Mouse (Mus musculus): Measurements from ENCODE around the gene Rpap1.

DNA sequence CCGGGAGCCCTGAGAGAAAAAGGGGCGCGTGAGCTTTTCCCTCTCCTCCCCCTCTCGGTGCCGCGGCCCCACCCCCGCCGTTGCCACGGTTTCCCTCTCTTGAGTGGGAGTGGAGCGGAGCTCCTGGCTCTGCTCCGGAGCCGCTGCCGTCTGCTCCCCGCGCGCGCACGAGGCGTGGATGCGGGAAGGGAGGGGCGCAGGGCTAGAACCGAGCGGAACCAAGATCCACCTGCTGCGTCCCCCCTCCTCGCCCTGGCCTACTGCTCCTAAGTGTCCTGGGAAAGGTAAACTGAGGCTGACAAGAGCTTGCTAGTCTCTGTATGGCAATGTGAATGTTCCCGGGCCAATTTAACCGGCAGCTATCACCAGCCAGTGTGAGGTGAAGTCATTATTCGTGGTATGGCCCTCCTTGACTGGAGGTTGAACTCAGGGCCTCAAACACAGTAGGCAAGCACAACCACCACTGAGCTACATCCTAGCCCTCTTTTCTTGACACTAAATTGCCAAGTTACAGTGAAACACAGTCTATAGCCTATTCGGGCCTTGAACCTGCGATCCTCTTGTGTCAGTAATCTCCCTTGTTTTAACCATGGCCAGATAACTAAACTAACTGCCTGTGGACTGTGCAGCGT lies 44.0 kb downstream of the Rpap1 start:
- TF ChIP-seq CTCF (IDR thresholded peaks at IDR 0.05; ENCODE audit: low read depth, low read length) (no peak), GATA1 (IDR thresholded peaks at IDR 0.05; ENCODE audit: borderline replicate concordance, low read length) (no peak), POLR2AphosphoS5 (IDR thresholded peaks at IDR 0.05; ENCODE audit: insufficient replicate concordance, low read depth, low read length) (no peak)

All from G1E (cell line).